Mouse (Mus musculus): ENCODE results near the gene Cnksr3. TPM values are rescaled to one million over a fixed set of nuclear protein-coding genes. Genes with fewer than 3 reads are reported as not detected.
A peak's percentile ranks its signal among the peaks of the same experiment; 100 is the strongest.

Cnksr3 gene
- polyA plus RNA-seq, 1 experiment from 2014 or later: 10.4 TPM

DNA sequence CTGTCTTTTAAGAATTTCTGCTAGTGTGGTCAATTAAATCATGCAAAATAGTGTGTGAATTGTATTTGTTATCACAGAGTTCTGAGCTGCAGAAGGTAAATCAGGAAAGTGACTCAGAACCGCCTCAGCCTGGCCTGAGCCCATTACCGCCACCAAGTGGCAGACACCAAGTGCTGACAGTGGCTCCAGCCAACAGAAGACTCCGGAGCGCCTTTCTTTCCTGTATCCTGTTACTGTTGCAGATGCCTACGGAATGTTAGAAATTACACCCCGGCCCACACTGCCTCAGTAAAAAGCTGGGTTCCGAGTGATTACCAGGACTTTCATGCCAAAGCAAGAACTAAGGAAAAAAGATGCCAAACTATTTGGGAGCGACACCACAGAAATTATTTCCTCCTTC is 135.8 kb downstream of the Cnksr3 start:
- 0 out of 2 replicates have a peak overlapping the region, but pooled peaks have one; percentile 70 for H3K27ac ChIP-seq (replicated peaks; ENCODE audit: low read depth, low read length)
- WGBS: 6% methylated on average over 8 of the region's 8 CpGs
- no peaks in the 10 kb centered on the region for H3K4me1 ChIP-seq (ENCODE audit: control insufficient read depth, insufficient read depth, low read length)
- H3K4me3 ChIP-seq (ENCODE audit: low read depth, low read length): peak overlapping the region; percentile 0; the same call in 1 of the 2 replicates
- no peaks in the 10 kb centered on the region for H3K36me3 ChIP-seq (ENCODE audit: control insufficient read depth, insufficient read depth, low read length)
- H3K27me3 ChIP-seq (replicated peaks; ENCODE audit: control insufficient read depth, insufficient read depth, low read length): no peaks in the 10 kb centered on the region
- H3K9me3 ChIP-seq (ENCODE audit: control insufficient read depth, low read length): no peaks in the 10 kb centered on the region
- no peak overlapping the region for H3K9ac ChIP-seq (ENCODE audit: low read depth, low read length)
- H3K4me2 ChIP-seq (ENCODE audit: low read depth, low read length): peak overlapping the region; percentile 44
- ATAC-seq (ENCODE audit: low read depth): peak; percentile 93
- peak; percentile 90 for DNase-seq (ENCODE audit: low spot score)

DNA sequence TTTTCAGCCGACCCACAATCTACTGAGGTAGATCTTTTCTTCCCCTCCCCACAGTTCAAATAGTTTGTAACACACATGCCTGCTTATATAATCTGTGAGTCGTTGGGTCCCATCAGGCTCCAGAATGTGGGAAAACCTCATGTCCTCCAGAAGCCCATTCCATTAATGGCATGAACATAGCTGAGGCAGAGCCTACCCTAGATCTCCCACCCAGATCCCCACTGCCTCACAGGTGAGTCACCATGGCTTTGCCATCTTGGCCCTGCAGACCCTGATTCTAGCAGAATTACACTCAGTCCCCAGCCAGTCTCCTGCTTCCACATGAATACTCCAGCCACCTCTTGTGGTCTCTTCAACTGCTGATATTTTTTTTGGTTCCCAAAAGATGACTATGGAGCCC is 136.4 kb downstream of the Cnksr3 start:
- no peaks in the 10 kb centered on the region for H3K4me1 ChIP-seq (ENCODE audit: control insufficient read depth, insufficient read depth, low read length)
- ATAC-seq (ENCODE audit: low read depth) (no peak), DNase-seq (ENCODE audit: low spot score) (no peak)
- no peaks in the 10 kb centered on the region for H3K36me3 ChIP-seq (ENCODE audit: control insufficient read depth, insufficient read depth, low read length)
- H3K27me3 ChIP-seq (replicated peaks; ENCODE audit: control insufficient read depth, insufficient read depth, low read length): no peaks in the 10 kb centered on the region
- H3K9ac ChIP-seq (ENCODE audit: low read depth, low read length): no peak overlapping the region
- no peak overlapping the region for H3K4me2 ChIP-seq (ENCODE audit: low read depth, low read length)
- no peak overlapping the region for H3K27ac ChIP-seq (replicated peaks; ENCODE audit: low read depth, low read length)
- 78% methylated on average over 2 of the region's 2 CpGs for WGBS
- no peak overlapping the region for H3K4me3 ChIP-seq (ENCODE audit: low read depth, low read length)
- H3K9me3 ChIP-seq (ENCODE audit: control insufficient read depth, low read length): no peaks in the 10 kb centered on the region

DNA sequence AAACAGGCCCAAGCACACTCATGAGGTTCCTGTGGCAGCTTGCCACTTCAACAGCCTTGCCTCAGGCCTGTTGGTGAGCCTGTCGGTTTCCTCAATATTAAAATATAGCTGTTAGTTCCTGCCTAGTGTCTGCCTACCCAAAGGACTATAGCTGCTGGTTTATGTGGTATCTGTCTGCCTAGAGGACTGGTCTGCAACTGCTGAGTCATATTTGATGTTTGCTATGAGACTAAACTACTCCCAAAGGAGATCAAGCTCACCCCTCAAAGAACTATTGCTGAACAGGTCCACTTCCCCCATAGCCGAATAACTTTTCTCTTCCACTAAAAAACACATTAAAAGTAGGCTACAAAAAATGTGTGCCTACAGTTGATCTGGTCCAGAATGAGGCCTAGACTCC is 137.8 kb downstream of the Cnksr3 start:
- H3K9ac ChIP-seq (ENCODE audit: low read depth, low read length): no peak overlapping the region
- no peak overlapping the region for H3K4me2 ChIP-seq (ENCODE audit: low read depth, low read length)

DNA sequence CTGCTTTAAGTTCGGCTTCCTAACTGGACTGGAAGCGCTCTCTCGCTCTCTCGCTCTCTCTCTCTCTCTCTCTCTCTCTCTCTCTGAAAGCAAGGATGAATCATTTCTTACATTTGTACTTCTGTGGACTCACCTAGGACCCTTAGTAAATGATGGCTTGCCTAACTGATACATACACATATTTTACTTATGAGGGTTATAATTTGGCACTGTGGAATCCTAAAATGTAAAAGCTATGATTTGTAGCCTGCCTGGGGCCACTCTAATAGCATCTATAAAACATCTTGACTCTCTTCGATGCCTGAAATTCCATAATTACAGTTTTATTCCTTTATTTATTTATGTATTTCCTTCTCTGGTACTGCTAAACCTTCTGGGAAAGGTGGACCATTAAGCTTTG is 141.1 kb downstream of the Cnksr3 start:
- DNase-seq (ENCODE audit: low spot score) (no peak), ATAC-seq (ENCODE audit: low read depth) (no peak)
- 83% methylated on average over 5 of the region's 5 CpGs for WGBS
- no peak overlapping the region for H3K27ac ChIP-seq (replicated peaks; ENCODE audit: low read depth, low read length)
- H3K4me1 ChIP-seq (ENCODE audit: control insufficient read depth, insufficient read depth, low read length): no peaks in the 10 kb centered on the region
- no peaks in the 10 kb centered on the region for H3K9me3 ChIP-seq (ENCODE audit: control insufficient read depth, low read length)
- H3K9ac ChIP-seq (ENCODE audit: low read depth, low read length): no peak overlapping the region
- H3K27me3 ChIP-seq (replicated peaks; ENCODE audit: control insufficient read depth, insufficient read depth, low read length): no peaks in the 10 kb centered on the region
- no peaks in the 10 kb centered on the region for H3K36me3 ChIP-seq (ENCODE audit: control insufficient read depth, insufficient read depth, low read length)
- no peak overlapping the region for H3K4me3 ChIP-seq (ENCODE audit: low read depth, low read length)
- no peak overlapping the region for H3K4me2 ChIP-seq (ENCODE audit: low read depth, low read length)

More for the DNA sequence above, 137.8 kb downstream of the Cnksr3 start:
- Histone ChIP-seq H3K4me3 (ENCODE audit: low read depth, low read length) (no peak overlapping the region), H3K27ac (replicated peaks; ENCODE audit: low read depth, low read length) (no peak overlapping the region), H3K36me3 (ENCODE audit: control insufficient read depth, insufficient read depth, low read length) (no peaks in the 10 kb centered on the region), H3K4me1 (ENCODE audit: control insufficient read depth, insufficient read depth, low read length) (no peaks in the 10 kb centered on the region), H3K27me3 (replicated peaks; ENCODE audit: control insufficient read depth, insufficient read depth, low read length) (no peaks in the 10 kb centered on the region), H3K9me3 (ENCODE audit: control insufficient read depth, low read length) (no peaks in the 10 kb centered on the region)
- WGBS: 84% methylated on average over 2 of the region's 2 CpGs
- ATAC-seq (ENCODE audit: low read depth): no peak
- DNase-seq (ENCODE audit: low spot score): no peak

DNA sequence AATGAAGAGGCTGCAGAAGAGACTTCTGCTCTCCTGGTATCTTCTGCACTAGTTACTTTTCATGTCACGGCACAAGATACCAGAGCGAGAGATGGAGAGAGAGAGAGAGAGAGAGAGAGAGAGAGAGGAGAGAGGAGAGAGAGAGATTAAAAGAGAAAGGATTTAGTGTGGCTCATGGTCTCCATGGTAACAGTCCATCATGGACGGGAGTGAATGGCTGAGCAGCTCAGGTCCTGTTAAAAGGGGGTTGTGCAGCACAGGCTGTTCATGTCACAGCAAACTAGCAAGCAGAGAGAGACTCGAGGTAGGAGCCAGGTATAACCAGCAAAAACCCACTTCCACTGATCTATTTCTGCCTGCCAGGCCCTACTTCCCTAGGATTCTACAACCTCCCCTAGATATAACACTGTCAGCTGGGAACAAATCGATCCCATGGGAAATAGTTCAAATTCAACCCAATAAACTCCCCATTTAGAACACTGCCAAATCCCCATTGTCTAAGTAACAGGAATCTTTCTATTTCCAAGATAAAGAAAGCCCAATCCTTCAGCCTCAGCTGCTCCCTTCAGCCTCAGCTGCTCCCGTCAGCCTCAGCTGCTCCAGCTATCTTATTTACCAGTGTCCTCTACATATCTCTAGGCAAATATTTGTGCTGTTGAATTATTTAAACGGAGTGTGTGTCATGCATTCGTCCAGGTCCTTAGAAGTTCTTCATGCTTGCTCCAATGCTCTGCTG is 141.8 kb downstream of the Cnksr3 start:
- H3K9me3 ChIP-seq (ENCODE audit: control insufficient read depth, low read length): no peaks in the 10 kb centered on the region
- no peak overlapping the region for H3K4me3 ChIP-seq (ENCODE audit: low read depth, low read length)
- no peak overlapping the region for H3K4me2 ChIP-seq (ENCODE audit: low read depth, low read length)
- H3K36me3 ChIP-seq (ENCODE audit: control insufficient read depth, insufficient read depth, low read length): no peaks in the 10 kb centered on the region
- H3K9ac ChIP-seq (ENCODE audit: low read depth, low read length): no peak overlapping the region
- 66% methylated on average over 8 of the region's 8 CpGs for WGBS
- ATAC-seq (ENCODE audit: low read depth) (no peak), DNase-seq (ENCODE audit: low spot score) (no peak)
- no peaks in the 10 kb centered on the region for H3K4me1 ChIP-seq (ENCODE audit: control insufficient read depth, insufficient read depth, low read length)
- no peak overlapping the region for H3K27ac ChIP-seq (replicated peaks; ENCODE audit: low read depth, low read length)
- no peaks in the 10 kb centered on the region for H3K27me3 ChIP-seq (replicated peaks; ENCODE audit: control insufficient read depth, insufficient read depth, low read length)

DNA sequence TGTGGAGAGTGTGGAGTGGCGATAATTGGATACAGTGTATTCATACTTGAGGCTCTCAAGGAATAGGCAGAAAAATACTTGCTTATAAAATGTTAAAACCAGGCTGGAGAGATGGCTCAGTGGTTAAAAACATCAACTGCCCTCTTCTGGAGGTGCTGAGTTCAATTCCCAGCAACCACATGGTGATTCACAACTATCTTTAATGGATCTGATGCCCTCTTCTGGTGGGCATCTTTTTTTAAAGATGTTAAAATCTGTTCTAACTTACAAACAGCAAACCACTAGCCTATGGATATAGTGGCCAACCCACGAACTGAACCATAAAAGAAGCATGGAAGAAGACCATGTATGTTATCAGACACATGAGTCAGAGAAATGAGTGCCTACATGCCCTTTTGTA is 142.9 kb downstream of the Cnksr3 start:
- Histone ChIP-seq H3K9me3 (ENCODE audit: control insufficient read depth, low read length) (no peaks in the 10 kb centered on the region), H3K27me3 (replicated peaks; ENCODE audit: control insufficient read depth, insufficient read depth, low read length) (no peaks in the 10 kb centered on the region), H3K36me3 (ENCODE audit: control insufficient read depth, insufficient read depth, low read length) (no peaks in the 10 kb centered on the region), H3K4me1 (ENCODE audit: control insufficient read depth, insufficient read depth, low read length) (no peaks in the 10 kb centered on the region), H3K9ac (ENCODE audit: low read depth, low read length) (no peak overlapping the region), H3K27ac (replicated peaks; ENCODE audit: low read depth, low read length) (no peak overlapping the region), H3K4me2 (ENCODE audit: low read depth, low read length) (no peak overlapping the region), H3K4me3 (ENCODE audit: low read depth, low read length) (no peak overlapping the region)
- ATAC-seq (ENCODE audit: low read depth) (no peak), DNase-seq (ENCODE audit: low spot score) (no peak)
- WGBS: 88% methylated on average over 2 of the region's 2 CpGs

Other genes starting within 250 kb of the Cnksr3 start
- gene Ipcef1, start 159.8 kb downstream of the Cnksr3 start, polyA plus RNA-seq (2014; fragmentation: Nextera tagmentation; extraction: Ambion mirVana): 0.46 and 0.54 TPM in 2 replicates

All from embryonic facial prominence, embryonic 14.5 days (tissue).